Mouse (Mus musculus) embryonic facial prominence, embryonic 11.5 days (tissue): Measurements from ENCODE around the gene Cryzl1. TPM values are rescaled to one million over a fixed set of nuclear protein-coding genes. Genes with fewer than 3 reads are reported as not detected.

Experiments used
- ATAC-seq: fragments of 200-750 bp; cut with Nextera tagmentation; replicated peaks from 2 replicates; pipeline ENCODE4 v1.8.0; 2017; ENCODE audit warnings: low read depth; ENCODE audit not compliant: insufficient number of reproducible peaks, low FRiP score, low TSS enrichment
- DNase-seq: peaks from one replicate; pipeline ENCODE4 v3.0.0-alpha.2; 2015; ENCODE audit warnings: low spot score
- H3K27ac ChIP-seq: fragments of 300-500 bp; sonication (generic); replicated peaks from 2 replicates; pipeline ENCODE4 v1.5.1; 2014; ENCODE audit warnings: mild to moderate bottlenecking, low read depth, low read length, control low read depth
- H3K27me3 ChIP-seq: fragments of 300-500 bp; sonication (generic); 2 replicates; pipeline ENCODE4 v1.6.1; 2014; ENCODE audit warnings: mild to moderate bottlenecking, low read length, moderate library complexity, mixed read lengths; ENCODE audit not compliant: control insufficient read depth, insufficient read depth
- H3K36me3 ChIP-seq: fragments of 300-500 bp; sonication (generic); replicated peaks from 2 replicates; pipeline ENCODE4 v1.6.1; 2014; ENCODE audit warnings: low read depth, mild to moderate bottlenecking, low read length, moderate library complexity, mixed read lengths; ENCODE audit not compliant: control insufficient read depth, insufficient read depth
- H3K4me1 ChIP-seq: fragments of 300-500 bp; sonication (generic); 2 replicates; pipeline ENCODE4 v1.6.1; 2014; ENCODE audit warnings: low read length, mixed read lengths; ENCODE audit not compliant: control insufficient read depth, insufficient read depth
- H3K4me2 ChIP-seq: fragments of 300-500 bp; sonication (generic); 2 replicates; pipeline ENCODE4 v1.6.1; 2014; ENCODE audit warnings: low read depth, mild to moderate bottlenecking, control low read depth, low read length, moderate library complexity
- H3K4me3 ChIP-seq: fragments of 300-500 bp; sonication (generic); 2 replicates; pipeline ENCODE4 v1.5.1; 2014; ENCODE audit warnings: low read depth, low read length, control low read depth
- H3K9ac ChIP-seq: fragments of 300-500 bp; sonication (generic); replicated peaks from 2 replicates; pipeline ENCODE4 v1.6.1; 2014; ENCODE audit warnings: mild to moderate bottlenecking, control low read depth, low read length
- H3K9me3 ChIP-seq: fragments of 300-500 bp; sonication (generic); replicated peaks from 2 replicates; pipeline ENCODE4 v1.6.1; 2016; ENCODE audit warnings: mild to moderate bottlenecking, low read length, inconsistent platforms, mixed read lengths; ENCODE audit not compliant: control insufficient read depth
- WGBS: fragments of 180-500 bp; shearing (Covaris S2); extraction: QIAGEN DNeasy Blood & Tissue Kit; methylation state at CpG from one replicate; pipeline ENCODE4 v1.1.7; 2014; 5-methylcytosine and 5-hydroxymethylcytosine counted together
- polyA plus RNA-seq: library from polyadenylated mRNA; unstranded; fragments of >200 nt; fragmentation: Nextera tagmentation; extraction: Ambion mirVana; gene quantifications from 2 replicates; pipeline ENCODE4 v1.2.1, GENCODE M21; 2014

Gene Cryzl1
- polyA plus RNA-seq, 1 experiment from 2014 or later, result 66.7 TPM

- H3K4me3 ChIP-seq, result no peak overlapping the region
- no peak for ATAC-seq
- H3K9me3 ChIP-seq, result no peaks in the 10 kb centered on the region
- 77% methylated on average over 7 of the region's 7 CpGs for WGBS
- H3K9ac ChIP-seq, result no peak overlapping the region
- H3K36me3 ChIP-seq, result no peaks in the 10 kb centered on the region
- no peaks in the 10 kb centered on the region for H3K27me3 ChIP-seq
- H3K4me2 ChIP-seq, result no peak overlapping the region
- DNase-seq, result no peak
- 0 out of 2 replicates have a peak, but pooled peaks cover 3% of the 10 kb centered on the region for H3K4me1 ChIP-seq
- no peak overlapping the region for H3K27ac ChIP-seq
These were observed 7.5 kb upstream of the Cryzl1 start for GRCm38 (mm10) chr16:91736046-91736816.

GRCm38 (mm10) chr16:91734771-91735170, 6.0 kb upstream of the Cryzl1 start:
- Histone ChIP-seq H3K4me2 (no peak overlapping the region), H3K4me3 (no peak overlapping the region), H3K27me3 (no peaks in the 10 kb centered on the region), H3K27ac (no peak overlapping the region), H3K4me1 (0 out of 2 replicates have a peak, but pooled peaks cover 3% of the 10 kb centered on the region), H3K9ac (no peak overlapping the region), H3K36me3 (no peaks in the 10 kb centered on the region), H3K9me3 (no peaks in the 10 kb centered on the region)
- 61% methylated on average over 5 of the region's 5 CpGs for WGBS
- ATAC-seq, result no peak
- DNase-seq, result no peak

GRCm38 (mm10) chr16:91732816-91733215, 4.0 kb upstream of the Cryzl1 start:
- Histone ChIP-seq H3K4me1 (0 out of 2 replicates have a peak, but pooled peaks cover 3% of the 10 kb centered on the region), H3K36me3 (no peaks in the 10 kb centered on the region), H3K27me3 (no peaks in the 10 kb centered on the region), H3K9ac (no peak overlapping the region), H3K4me2 (no peak overlapping the region), H3K9me3 (no peaks in the 10 kb centered on the region), H3K4me3 (no peak overlapping the region), H3K27ac (no peak overlapping the region)
- ATAC-seq, result no peak
- 69% methylated on average over 2 of the region's 2 CpGs for WGBS
- DNase-seq, result no peak

GRCm38 (mm10) chr16:91730446-91730845, 1.7 kb upstream of the Cryzl1 start:
- no peak for ATAC-seq
- no peaks in the 10 kb centered on the region for H3K36me3 ChIP-seq
- H3K4me3 ChIP-seq, result peak overlapping the region; percentile 93
- peak overlapping the region; percentile 95 for H3K9ac ChIP-seq
- under 1% methylated on average over 11 of the region's 11 CpGs for WGBS
- H3K27me3 ChIP-seq, result no peaks in the 10 kb centered on the region
- peak; percentile 33 for DNase-seq
- 0 out of 2 replicates have a peak, but pooled peaks cover 3% of the 10 kb centered on the region for H3K4me1 ChIP-seq
- H3K9me3 ChIP-seq, result no peaks in the 10 kb centered on the region
- H3K4me2 ChIP-seq, result peak overlapping the region; percentile 56
- no peak overlapping the region for H3K27ac ChIP-seq

- 0 out of 2 replicates have a peak, but pooled peaks cover 3% of the 10 kb centered on the region for H3K4me1 ChIP-seq
- peak overlapping the region; percentile 93 for H3K27ac ChIP-seq
- ATAC-seq (no peak), DNase-seq (peak; percentile 52)
- H3K4me2 ChIP-seq, result peak overlapping the region; percentile 56
- H3K36me3 ChIP-seq, result no peaks in the 10 kb centered on the region
- no peaks in the 10 kb centered on the region for H3K27me3 ChIP-seq
- H3K9me3 ChIP-seq, result no peaks in the 10 kb centered on the region
- WGBS, result 0% methylated on average over 44 of the region's 44 CpGs
- peak overlapping the region; percentile 95 for H3K9ac ChIP-seq
- H3K4me3 ChIP-seq, result peak overlapping the region; percentile 93
These were observed 1.2 kb upstream of the Cryzl1 start for GRCm38 (mm10) chr16:91729821-91730441.

GRCm38 (mm10) chr16:91729066-91729482, 299 bp upstream of the Cryzl1 start, which contains the start of gene Itsn1:
TSS of gene Itsn1 (plus strand) at chr16:91729281.
- under 1% methylated on average over 30 of the region's 33 CpGs for WGBS
- ATAC-seq, result peak; percentile 92
- H3K4me2 ChIP-seq, result peak within 1 kb of the TSS; percentile 56
- no peaks in the 10 kb centered on the region for H3K27me3 ChIP-seq
- H3K4me3 ChIP-seq, result peak within 1 kb of the TSS; percentile 93
- H3K4me1 ChIP-seq, result no peaks in the 10 kb centered on the region
- H3K27ac ChIP-seq, result peak within 1 kb of the TSS; percentile 93
- no peaks in the 10 kb centered on the region for H3K9me3 ChIP-seq
- H3K36me3 ChIP-seq, result no peaks in the 10 kb centered on the region
- DNase-seq, result peak; percentile 98
- H3K9ac ChIP-seq, result peak within 1 kb of the TSS; percentile 95

- H3K27ac ChIP-seq, result no peak overlapping the region
- 88% methylated on average over 15 of the region's 15 CpGs for WGBS
- H3K27me3 ChIP-seq, result no peaks in the 10 kb centered on the region
- no peaks in the 10 kb centered on the region for H3K4me1 ChIP-seq
- no peak overlapping the region for H3K4me3 ChIP-seq
- H3K9me3 ChIP-seq, result no peaks in the 10 kb centered on the region
- peak overlapping the region; percentile 46; the same call in 1 of the 2 replicates for H3K4me2 ChIP-seq
- H3K9ac ChIP-seq, result no peak overlapping the region
- DNase-seq (no peak), ATAC-seq (no peak)
- H3K36me3 ChIP-seq, result no peaks in the 10 kb centered on the region
These were observed 1.3 kb downstream of the Cryzl1 start for GRCm38 (mm10) chr16:91727433-91727832.

GRCm38 (mm10) chr16:91724247-91724646, 4.5 kb downstream of the Cryzl1 start:
- no peak for ATAC-seq
- 44% methylated on average over 3 of the region's 3 CpGs for WGBS
- H3K9me3 ChIP-seq, result no peaks in the 10 kb centered on the region

More at GRCm38 (mm10) chr16:91724247-91724646, 4.5 kb downstream of the Cryzl1 start:
- peak; percentile 57 for DNase-seq
- H3K4me2 ChIP-seq, result no peak overlapping the region
- H3K27me3 ChIP-seq, result no peaks in the 10 kb centered on the region
- no peak overlapping the region for H3K9ac ChIP-seq
- no peak overlapping the region for H3K4me3 ChIP-seq
- no peak overlapping the region for H3K27ac ChIP-seq
- H3K4me1 ChIP-seq, result no peaks in the 10 kb centered on the region
- no peaks in the 10 kb centered on the region for H3K36me3 ChIP-seq
